Mouse (Mus musculus) kidney, embryonic 15.5 days (tissue): Measurements from ENCODE around the gene Racgap1. TPM values are rescaled to one million over a fixed set of nuclear protein-coding genes. Genes with fewer than 3 reads are reported as not detected.

Experiments
- ATAC-seq: fragments of 200-750 bp; cut with Nextera tagmentation; replicated peaks from 2 replicates; pipeline ENCODE4 v1.8.0; 2017; ENCODE audit warnings: moderate TSS enrichment; ENCODE audit not compliant: low FRiP score
- H3K27ac ChIP-seq: fragments of 300-500 bp; sonication (generic); 2 replicates; pipeline ENCODE4 v1.5.1; 2015; ENCODE audit warnings: mild to moderate bottlenecking, inconsistent platforms
- H3K27me3 ChIP-seq: fragments of 300-500 bp; sonication (generic); 2 replicates; pipeline ENCODE4 v1.6.1; 2015; ENCODE audit warnings: inconsistent platforms
- H3K36me3 ChIP-seq: fragments of 300-500 bp; sonication (generic); 2 replicates; pipeline ENCODE4 v1.6.1; 2015; ENCODE audit warnings: inconsistent platforms
- H3K4me1 ChIP-seq: fragments of 300-500 bp; sonication (generic); 2 replicates; pipeline ENCODE4 v1.6.1; 2015; ENCODE audit warnings: inconsistent platforms
- H3K4me2 ChIP-seq: fragments of 300-500 bp; sonication (generic); 2 replicates; pipeline ENCODE4 v1.6.1; 2015; ENCODE audit warnings: moderate library complexity, mild to moderate bottlenecking, inconsistent platforms
- H3K4me3 ChIP-seq: fragments of 300-500 bp; sonication (generic); replicated peaks from 2 replicates; pipeline ENCODE4 v1.5.1; 2015; ENCODE audit warnings: mild to moderate bottlenecking, inconsistent platforms
- H3K9ac ChIP-seq: fragments of 300-500 bp; sonication (generic); 2 replicates; pipeline ENCODE4 v1.6.1; 2015; ENCODE audit warnings: mild to moderate bottlenecking, inconsistent platforms
- H3K9me3 ChIP-seq: fragments of 300-500 bp; sonication (generic); replicated peaks from 2 replicates; pipeline ENCODE4 v1.6.1; 2016; ENCODE audit warnings: inconsistent platforms
- WGBS: fragments of 180-500 bp; shearing (Covaris S2); methylation state at CpG from one replicate; pipeline ENCODE4 v1.1.7; 2015; ENCODE audit warnings: mixed read lengths; 5-methylcytosine and 5-hydroxymethylcytosine counted together
- polyA plus RNA-seq: library from polyadenylated mRNA; unstranded; fragments of >200 nt; fragmentation: Nextera tagmentation; extraction: Ambion mirVana; gene quantifications from 2 replicates; pipeline ENCODE4 v1.2.1, GENCODE M21; 2015

Gene Racgap1
- polyA plus RNA-seq, 1 experiment from 2014 or later = 147 TPM

- no peak for ATAC-seq
- WGBS = 64% methylated on average over 7 of the region's 7 CpGs
- Histone ChIP-seq H3K27ac (no peak overlapping the region), H3K4me1 (peaks cover 22% of the 10 kb centered on the region), H3K36me3 (no peaks in the 10 kb centered on the region), H3K9ac (no peak overlapping the region), H3K4me2 (no peak overlapping the region), H3K9me3 (no peaks in the 10 kb centered on the region), H3K4me3 (no peak overlapping the region), H3K27me3 (peaks cover 56% of the 10 kb centered on the region)
Observed at GRCm38 (mm10) chr15:99662371-99662770, 10.9 kb upstream of the Racgap1 start.

DNA sequence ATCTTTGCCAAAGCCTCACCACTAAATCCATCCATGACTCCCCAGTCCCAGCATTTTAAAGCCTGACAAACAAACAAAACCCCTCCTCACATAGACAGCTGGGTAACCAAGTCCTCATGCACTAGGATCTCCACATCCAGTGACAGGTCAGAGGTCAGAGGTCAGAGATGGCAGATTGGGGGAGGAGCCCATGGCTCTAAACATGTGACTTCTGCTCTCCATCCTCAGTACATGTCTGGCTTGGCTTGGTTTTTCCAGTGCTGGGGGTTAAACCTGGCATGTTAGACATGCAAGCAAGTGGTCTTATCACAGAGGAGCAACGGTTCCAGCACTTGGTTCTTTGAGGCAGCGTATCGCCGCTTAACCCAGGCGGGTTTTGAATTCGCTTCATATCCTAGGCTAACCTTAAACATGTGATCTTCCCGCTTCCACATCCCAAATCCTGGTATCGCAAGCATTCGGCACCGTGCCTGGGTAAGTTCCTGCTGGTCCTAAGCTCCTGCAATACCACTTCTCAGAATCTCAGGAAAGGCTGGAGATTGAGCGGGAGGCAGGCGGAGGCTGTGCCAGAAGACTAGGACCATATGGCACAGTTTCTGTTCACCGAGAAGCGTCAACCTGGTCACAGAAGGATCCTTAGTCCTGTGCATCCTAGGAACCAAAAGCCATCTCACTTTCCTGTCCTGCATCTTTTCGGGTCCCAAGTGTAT lies 9.8 kb upstream of the Racgap1 start:
- Histone ChIP-seq H3K27me3 (peaks cover 53% of the 10 kb centered on the region), H3K9me3 (no peaks in the 10 kb centered on the region), H3K36me3 (no peaks in the 10 kb centered on the region), H3K4me3 (no peak overlapping the region), H3K9ac (no peak overlapping the region), H3K4me2 (no peak overlapping the region), H3K27ac (no peak overlapping the region), H3K4me1 (peaks cover 21% of the 10 kb centered on the region)
- no peak for ATAC-seq
- WGBS = 90% methylated on average over 15 of the region's 15 CpGs

DNA sequence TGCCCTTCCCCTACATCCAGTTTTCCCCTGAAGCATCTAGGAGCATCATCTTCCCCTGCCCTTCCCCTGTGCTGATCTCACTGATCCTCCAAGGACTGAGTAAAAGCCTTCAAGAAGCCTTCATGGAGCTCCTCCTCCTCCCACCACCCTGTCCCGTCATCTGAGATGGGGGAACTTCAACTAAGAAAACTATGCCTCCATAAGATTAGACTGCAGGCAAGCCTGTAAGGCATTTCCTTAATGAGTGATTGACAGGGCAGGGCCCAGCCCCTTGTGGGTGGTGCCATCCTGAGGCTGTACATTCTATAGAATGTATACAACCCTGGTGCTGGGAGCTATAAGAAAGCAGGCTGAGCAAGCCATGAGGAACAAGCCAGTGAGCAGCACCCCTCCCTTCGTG lies 7.0 kb upstream of the Racgap1 start:
- ATAC-seq = no peak
- H3K4me3 ChIP-seq = no peak overlapping the region
- H3K4me1 ChIP-seq = peaks cover 8% of the 10 kb centered on the region
- 42% methylated on average over 2 of the region's 2 CpGs for WGBS
- no peaks in the 10 kb centered on the region for H3K36me3 ChIP-seq
- peaks cover 56% of the 10 kb centered on the region for H3K27me3 ChIP-seq
- no peak overlapping the region for H3K4me2 ChIP-seq
- no peak overlapping the region for H3K9ac ChIP-seq
- H3K27ac ChIP-seq = no peak overlapping the region
- H3K9me3 ChIP-seq = no peaks in the 10 kb centered on the region

GRCm38 (mm10) chr15:99655956-99656355 lies 4.5 kb upstream of the Racgap1 start:
- WGBS = 47% methylated on average over 9 of the region's 9 CpGs
- no peak overlapping the region for H3K4me2 ChIP-seq
- ATAC-seq = no peak
- H3K9ac ChIP-seq = no peak overlapping the region
- H3K4me1 ChIP-seq = peaks cover 19% of the 10 kb centered on the region
- no peak overlapping the region for H3K4me3 ChIP-seq
- no peaks in the 10 kb centered on the region for H3K36me3 ChIP-seq
- H3K27me3 ChIP-seq = peaks cover 50% of the 10 kb centered on the region
- no peaks in the 10 kb centered on the region for H3K9me3 ChIP-seq
- H3K27ac ChIP-seq = no peak overlapping the region

- ATAC-seq = no peak
- H3K27me3 ChIP-seq = peaks cover 46% of the 10 kb centered on the region
- H3K4me2 ChIP-seq = peak overlapping the region; percentile 57
- H3K9me3 ChIP-seq = no peaks in the 10 kb centered on the region
- 3% methylated on average over 21 of the region's 21 CpGs for WGBS
- H3K4me1 ChIP-seq = peaks cover 38% of the 10 kb centered on the region
- no peak overlapping the region for H3K9ac ChIP-seq
- no peak overlapping the region for H3K27ac ChIP-seq
- H3K4me3 ChIP-seq = peak overlapping the region; percentile 25
- H3K36me3 ChIP-seq = no peaks in the 10 kb centered on the region
Observed at GRCm38 (mm10) chr15:99653876-99654275, 2.4 kb upstream of the Racgap1 start.

DNA sequence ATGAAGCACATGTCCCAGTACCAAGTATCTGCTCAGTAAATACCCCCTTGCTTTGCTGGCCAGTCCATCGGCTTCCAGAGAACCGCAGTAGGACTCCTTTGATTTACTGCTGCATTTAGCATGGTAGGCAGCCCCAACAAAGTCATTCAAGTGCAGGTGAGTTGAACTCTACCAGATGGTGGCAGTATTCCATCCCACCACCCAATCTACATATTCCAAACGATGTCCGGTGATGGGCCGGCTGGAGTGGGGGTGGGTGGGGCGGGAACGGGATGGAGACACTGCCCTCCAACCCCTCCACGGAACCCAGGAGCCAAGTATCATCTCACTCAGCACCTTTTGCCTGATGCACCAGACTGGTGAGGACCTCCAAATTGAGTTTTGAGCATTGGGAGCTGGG lies 1.8 kb upstream of the Racgap1 start:
- no peak overlapping the region for H3K27ac ChIP-seq
- WGBS = 4% methylated on average over 8 of the region's 8 CpGs
- peak overlapping the region; percentile 25 for H3K4me3 ChIP-seq

DNA sequence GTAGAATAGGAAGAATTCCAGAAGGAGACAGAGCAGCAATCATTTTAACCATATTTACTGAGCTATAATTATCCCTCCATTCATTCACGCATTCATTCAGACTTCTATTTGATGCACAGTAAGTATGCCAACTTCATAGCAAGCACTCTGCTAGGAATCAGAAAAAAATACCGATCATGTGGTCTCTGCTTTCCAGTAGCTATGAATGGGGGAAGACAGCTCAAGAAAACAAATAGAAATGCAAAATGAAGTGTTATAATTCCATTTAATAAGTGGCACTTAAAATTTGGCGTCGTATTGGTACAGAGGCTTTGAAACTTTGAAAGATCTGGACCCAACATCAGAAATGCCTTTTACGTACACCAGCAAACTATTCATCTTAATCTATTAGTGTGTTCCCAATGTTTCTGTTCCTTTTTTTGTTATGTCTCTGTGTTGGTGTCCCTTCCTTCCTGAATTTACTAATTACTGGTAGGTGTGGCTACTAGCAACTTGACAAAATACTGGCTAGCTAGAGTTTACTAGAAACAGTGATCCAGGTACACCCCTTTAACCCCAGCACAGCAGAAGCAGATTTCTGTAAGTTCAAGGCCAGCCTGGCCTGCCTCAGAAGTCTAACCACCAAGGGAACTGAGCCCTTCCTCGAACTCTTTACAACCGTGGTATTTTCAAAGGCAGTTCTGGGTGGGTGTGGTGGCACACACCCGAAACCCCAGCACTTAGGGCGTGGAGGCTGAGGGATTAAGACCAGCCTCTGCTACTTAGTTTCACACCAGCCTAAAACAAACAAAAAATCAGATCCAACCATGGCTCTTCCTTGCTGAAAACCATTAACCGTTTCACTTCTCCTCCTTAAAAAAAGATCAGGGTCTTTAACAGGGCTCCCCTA lies 772 bp upstream of the Racgap1 start:
- Histone ChIP-seq H3K27me3 (peaks cover 46% of the 10 kb centered on the region), H3K9me3 (no peaks in the 10 kb centered on the region), H3K4me2 (peak overlapping the region; percentile 80), H3K9ac (peak overlapping the region; percentile 92; the same call in 1 of the 2 replicates), H3K4me1 (peaks cover 49% of the 10 kb centered on the region), H3K4me3 (peak overlapping the region; percentile 96), H3K27ac (no peak overlapping the region), H3K36me3 (no peaks in the 10 kb centered on the region)
- 70% methylated on average over 10 of the region's 10 CpGs for WGBS
- ATAC-seq = no peak

More for the DNA sequence above, 1.8 kb upstream of the Racgap1 start:
- ATAC-seq = no peak
- no peak overlapping the region for H3K9ac ChIP-seq
- H3K36me3 ChIP-seq = no peaks in the 10 kb centered on the region
- peaks cover 46% of the 10 kb centered on the region for H3K27me3 ChIP-seq
- no peaks in the 10 kb centered on the region for H3K9me3 ChIP-seq
- peak overlapping the region; percentile 57 for H3K4me2 ChIP-seq
- H3K4me1 ChIP-seq = peaks cover 44% of the 10 kb centered on the region

DNA sequence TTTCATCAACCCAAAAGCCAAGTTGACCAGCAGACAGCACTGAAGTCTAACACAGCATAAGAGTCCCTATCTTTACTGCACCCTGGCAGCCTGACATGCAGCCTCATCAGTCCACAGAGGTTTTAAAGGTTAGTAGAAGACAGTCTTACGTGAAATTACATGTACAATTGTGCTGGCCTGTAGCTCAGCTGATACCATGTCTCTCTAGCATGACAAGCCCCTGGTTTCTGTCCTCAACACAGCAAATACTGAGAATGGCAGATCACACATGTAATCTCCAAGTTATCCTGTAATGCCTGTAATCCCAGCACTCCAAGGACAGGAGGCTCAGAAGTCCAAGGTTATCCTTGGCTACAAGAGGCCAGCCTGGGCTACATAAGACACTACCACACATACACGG lies 1.2 kb downstream of the Racgap1 start:
- H3K9me3 ChIP-seq = no peaks in the 10 kb centered on the region
- H3K27ac ChIP-seq = no peak overlapping the region
- peak overlapping the region; percentile 96 for H3K4me3 ChIP-seq
- H3K27me3 ChIP-seq = peaks cover 29% of the 10 kb centered on the region
- H3K9ac ChIP-seq = peak overlapping the region; percentile 92
- 48% methylated on average over 2 of the region's 2 CpGs for WGBS
- H3K4me1 ChIP-seq = peaks cover 57% of the 10 kb centered on the region
- H3K4me2 ChIP-seq = peak overlapping the region; percentile 80
- no peak for ATAC-seq
- no peaks in the 10 kb centered on the region for H3K36me3 ChIP-seq

GRCm38 (mm10) chr15:99649067-99649761 lies 2.2 kb downstream of the Racgap1 start:
- peak overlapping the region; percentile 80 for H3K4me2 ChIP-seq
- 49% methylated on average over 6 of the region's 6 CpGs for WGBS
- peaks cover 18% of the 10 kb centered on the region for H3K27me3 ChIP-seq
- no peaks in the 10 kb centered on the region for H3K36me3 ChIP-seq
- H3K9me3 ChIP-seq = no peaks in the 10 kb centered on the region
- peaks cover 62% of the 10 kb centered on the region for H3K4me1 ChIP-seq
- H3K9ac ChIP-seq = no peak overlapping the region
- no peak overlapping the region for H3K27ac ChIP-seq
- H3K4me3 ChIP-seq = peak overlapping the region; percentile 96
- ATAC-seq = no peak

GRCm38 (mm10) chr15:99648326-99648725 lies 3.1 kb downstream of the Racgap1 start:
- Histone ChIP-seq H3K4me1 (peaks cover 57% of the 10 kb centered on the region), H3K4me3 (no peak overlapping the region), H3K36me3 (no peaks in the 10 kb centered on the region), H3K9ac (no peak overlapping the region), H3K27me3 (peaks cover 9% of the 10 kb centered on the region), H3K27ac (no peak overlapping the region), H3K4me2 (0 out of 2 replicates have a peak overlapping the region, but pooled peaks have one; percentile 21), H3K9me3 (no peaks in the 10 kb centered on the region)
- ATAC-seq = no peak
- 31% methylated on average over 4 of the region's 4 CpGs for WGBS

GRCm38 (mm10) chr15:99644776-99645175 lies 6.7 kb downstream of the Racgap1 start:
- peaks cover 38% of the 10 kb centered on the region for H3K4me1 ChIP-seq
- WGBS = 56% methylated on average over 7 of the region's 7 CpGs
- H3K9ac ChIP-seq = no peak overlapping the region

DNA sequence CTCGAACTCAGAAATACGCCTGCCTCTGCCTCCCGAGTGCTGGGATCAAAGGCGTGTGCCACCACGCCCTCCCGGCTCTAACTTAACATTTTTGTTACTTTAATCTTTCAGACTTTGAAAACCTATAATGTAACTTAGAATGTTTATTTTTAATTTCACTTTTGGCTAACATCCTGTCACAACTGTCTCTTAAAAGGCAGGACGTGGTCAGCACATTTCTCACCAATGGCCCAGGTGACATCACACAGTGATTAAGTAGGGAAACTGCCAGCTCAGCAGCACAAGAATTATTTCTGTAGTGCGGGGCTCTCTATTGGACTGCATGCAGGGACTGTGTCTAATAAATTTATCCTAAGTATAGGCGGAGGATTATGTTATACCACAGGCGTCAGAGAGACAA lies 7.6 kb downstream of the Racgap1 start:
- Histone ChIP-seq H3K9me3 (no peaks in the 10 kb centered on the region), H3K27ac (no peak overlapping the region), H3K36me3 (peaks cover 37% of the 10 kb centered on the region), H3K9ac (no peak overlapping the region), H3K4me3 (no peak overlapping the region), H3K27me3 (no peaks in the 10 kb centered on the region), H3K4me2 (no peak overlapping the region), H3K4me1 (peaks cover 28% of the 10 kb centered on the region)
- WGBS = 75% methylated on average over 10 of the region's 10 CpGs
- ATAC-seq = no peak

More at GRCm38 (mm10) chr15:99644776-99645175, 6.7 kb downstream of the Racgap1 start:
- peaks cover 28% of the 10 kb centered on the region for H3K36me3 ChIP-seq
- H3K9me3 ChIP-seq = no peaks in the 10 kb centered on the region
- ATAC-seq = no peak
- no peak overlapping the region for H3K4me2 ChIP-seq
- no peak overlapping the region for H3K27ac ChIP-seq
- no peaks in the 10 kb centered on the region for H3K27me3 ChIP-seq
- no peak overlapping the region for H3K4me3 ChIP-seq
